Mouse (Mus musculus) ovary, postnatal 36 days (tissue): ENCODE results near the gene Snrpa1.

Experiments used
- DNase-seq: peaks from one replicate; pipeline ENCODE4 v3.0.0; 2022; ENCODE audit warnings: low spot score, mixed read lengths

The Snrpa1 gene

DNA sequence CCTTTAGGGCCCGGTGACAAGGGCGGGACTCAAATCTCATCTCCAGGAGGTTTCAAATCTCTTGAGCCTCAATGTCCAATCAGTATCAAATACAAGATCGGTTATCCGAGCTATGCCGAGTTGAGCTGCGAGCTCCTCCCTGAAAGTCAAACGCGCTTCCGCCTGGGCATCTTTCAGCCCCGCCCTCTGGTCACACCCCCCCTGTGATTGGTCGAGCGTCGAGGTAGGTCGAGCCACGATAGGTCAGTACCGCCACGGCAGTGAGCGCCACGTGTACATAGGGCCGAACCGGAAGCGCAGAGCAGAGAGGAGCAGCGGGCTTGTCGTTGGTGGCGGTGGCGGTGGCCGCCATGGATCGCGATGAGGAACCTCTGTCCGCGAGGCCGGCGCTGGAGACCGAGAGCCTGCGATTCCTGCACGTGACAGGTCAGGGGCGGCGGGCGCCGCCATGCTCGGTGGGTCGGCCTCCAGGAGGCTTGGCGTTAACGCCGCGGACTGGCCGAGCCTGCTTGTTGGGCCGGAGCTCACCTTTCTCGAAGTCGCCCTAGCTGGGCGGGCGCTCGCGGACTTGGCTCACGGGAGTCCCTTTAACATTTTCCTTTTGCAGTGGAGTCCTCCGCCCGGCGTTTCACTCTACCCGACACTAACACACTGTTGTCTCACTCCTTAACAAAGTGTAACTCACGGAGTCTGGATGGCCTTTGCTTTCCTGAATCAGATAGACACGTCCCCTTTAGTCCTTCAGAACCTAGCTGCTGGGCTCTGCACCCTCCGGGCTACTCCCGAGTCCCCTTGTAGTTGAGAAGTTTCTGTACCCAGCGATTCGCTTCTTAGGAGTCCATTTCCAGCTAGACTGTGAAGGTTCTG, 20.8 kb downstream of the Snrpa1 start, which contains the start of gene Selenos:
Selenos (plus strand) TSS at position 286 of the 867 bp plus-strand sequence.
- DNase-seq, result peak; percentile 94

- no peak for DNase-seq
These were observed 21.4 kb downstream of the Snrpa1 start for GRCm38 (mm10) chr7:66080231-66080613.

DNA sequence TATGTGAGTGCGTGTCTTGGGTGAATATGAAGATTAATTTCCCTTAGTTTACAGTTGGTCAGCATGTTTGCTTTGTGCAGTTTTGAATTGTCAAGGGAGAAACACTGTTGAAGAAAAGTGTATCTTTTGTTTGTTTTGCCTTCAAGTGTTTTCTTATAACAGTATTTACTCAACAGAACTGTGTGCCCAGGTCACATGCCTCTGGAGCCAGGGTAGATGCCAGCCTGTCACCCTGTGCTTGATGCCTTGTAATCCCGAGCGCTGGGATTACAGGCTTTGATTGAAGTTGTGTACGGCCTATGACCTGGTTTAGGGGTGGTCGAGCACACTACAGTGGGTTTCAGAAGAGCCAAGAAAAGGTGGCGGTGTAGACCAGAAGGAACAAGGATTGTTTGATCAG, 25.0 kb downstream of the Snrpa1 start:
- DNase-seq, result no peak

GRCm38 (mm10) chr7:66084546-66084945, 25.7 kb downstream of the Snrpa1 start:
- no peak for DNase-seq

- DNase-seq, result no peak
These were observed 28.8 kb downstream of the Snrpa1 start for GRCm38 (mm10) chr7:66087652-66088051.

DNA sequence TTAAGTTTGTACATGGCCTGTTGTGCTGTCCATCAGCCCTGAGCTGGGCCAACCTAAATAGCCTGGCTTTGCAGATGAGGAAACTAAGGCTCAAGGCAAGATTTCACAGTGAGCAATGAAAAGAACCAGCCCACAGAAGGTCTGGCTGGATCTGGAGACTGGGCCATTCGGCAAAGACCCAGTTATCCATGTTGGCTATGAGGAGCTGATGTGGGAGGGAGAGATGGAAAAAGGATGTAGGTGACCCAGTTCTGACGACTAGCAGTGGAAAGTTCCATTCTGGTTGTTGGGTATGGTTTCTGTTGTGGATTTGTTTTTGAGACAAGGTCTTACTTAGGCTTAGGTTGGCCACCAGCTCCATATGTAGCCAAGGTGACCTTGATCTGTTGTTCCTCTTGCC, 29.3 kb downstream of the Snrpa1 start:
- DNase-seq, result no peak

GRCm38 (mm10) chr7:66090676-66091190, 31.9 kb downstream of the Snrpa1 start:
- no peak for DNase-seq

DNA sequence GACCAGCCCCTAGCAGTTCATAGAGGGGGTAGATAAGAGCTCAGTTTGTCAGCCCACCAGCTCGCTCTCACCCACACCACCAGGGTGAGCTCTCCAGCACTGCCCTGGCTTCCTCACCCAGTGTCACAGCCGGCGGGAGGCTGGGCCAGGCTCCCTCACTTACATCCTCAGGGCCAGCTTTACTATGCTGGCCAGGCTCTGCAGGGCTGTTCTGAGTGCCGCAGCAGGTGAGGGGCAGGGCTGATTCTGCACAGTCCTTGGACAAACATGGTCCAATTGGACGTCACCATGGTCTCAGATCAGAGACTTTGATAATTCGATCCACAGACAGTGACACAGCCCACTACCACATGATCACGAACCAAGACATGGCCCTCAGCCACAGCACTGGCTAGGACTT, 32.8 kb downstream of the Snrpa1 start:
- DNase-seq, result no peak

DNA sequence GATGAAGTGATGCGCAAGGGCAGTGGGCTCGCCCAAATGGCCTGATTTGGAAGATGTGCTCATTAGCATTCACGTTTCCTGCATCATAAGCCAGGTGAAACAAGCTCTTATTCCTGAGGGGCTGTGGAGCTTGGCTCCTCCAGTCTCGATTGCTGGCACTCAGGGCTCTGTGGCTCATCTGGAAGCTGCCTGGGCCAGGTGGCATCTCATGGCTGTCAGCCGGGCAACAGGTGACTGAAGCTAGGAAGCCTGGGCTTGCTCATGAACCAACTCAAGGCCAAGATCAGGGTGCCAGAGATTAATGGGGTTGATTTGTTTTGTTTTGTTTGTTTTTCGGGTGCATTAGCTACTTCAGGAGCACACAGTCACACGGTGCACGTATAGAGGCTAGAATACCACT, 33.9 kb downstream of the Snrpa1 start:
- DNase-seq, result no peak

GRCm38 (mm10) chr7:66094141-66094540, 35.3 kb downstream of the Snrpa1 start:
- no peak for DNase-seq

GRCm38 (mm10) chr7:66098803-66099202, 40.0 kb downstream of the Snrpa1 start:
- DNase-seq, result no peak

DNA sequence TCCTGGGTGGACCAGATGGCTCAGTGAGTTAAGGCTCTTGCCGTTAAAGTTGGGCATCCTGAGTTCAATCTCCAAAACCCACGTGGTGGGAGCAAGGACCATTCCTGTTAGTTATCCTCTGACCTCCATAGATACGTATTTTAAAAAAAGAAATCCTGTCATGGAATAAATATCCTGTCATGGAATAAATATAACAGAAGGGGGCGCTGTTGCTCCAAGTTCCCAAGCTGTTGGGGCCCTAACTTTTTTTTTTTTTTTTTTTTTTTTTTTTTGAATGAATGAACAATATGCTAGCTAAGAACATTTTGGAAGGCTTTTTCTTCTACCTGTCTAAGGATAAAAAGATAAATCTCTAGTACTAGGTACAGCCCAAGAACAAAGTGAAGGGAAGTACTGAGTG, 43.1 kb downstream of the Snrpa1 start:
- no peak for DNase-seq

DNA sequence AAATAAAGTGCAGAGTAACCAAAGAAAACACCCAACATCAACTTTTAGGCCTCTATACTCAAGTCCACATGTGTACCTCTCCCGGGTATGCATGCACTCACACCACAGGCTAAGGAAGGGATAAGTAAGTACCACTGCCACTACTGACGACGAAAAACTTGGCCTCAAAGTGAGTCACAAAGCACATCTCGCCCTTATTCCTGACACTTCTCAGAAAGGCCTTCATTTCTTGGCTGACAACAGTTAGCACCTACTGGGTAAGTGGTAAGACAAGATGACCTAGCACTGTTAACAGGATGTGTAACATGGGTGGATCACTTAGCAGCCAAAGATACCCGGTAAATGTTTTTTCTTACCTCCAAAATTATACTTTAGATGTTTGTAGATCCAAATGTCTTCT, 45.7 kb downstream of the Snrpa1 start:
- no peak for DNase-seq

DNA sequence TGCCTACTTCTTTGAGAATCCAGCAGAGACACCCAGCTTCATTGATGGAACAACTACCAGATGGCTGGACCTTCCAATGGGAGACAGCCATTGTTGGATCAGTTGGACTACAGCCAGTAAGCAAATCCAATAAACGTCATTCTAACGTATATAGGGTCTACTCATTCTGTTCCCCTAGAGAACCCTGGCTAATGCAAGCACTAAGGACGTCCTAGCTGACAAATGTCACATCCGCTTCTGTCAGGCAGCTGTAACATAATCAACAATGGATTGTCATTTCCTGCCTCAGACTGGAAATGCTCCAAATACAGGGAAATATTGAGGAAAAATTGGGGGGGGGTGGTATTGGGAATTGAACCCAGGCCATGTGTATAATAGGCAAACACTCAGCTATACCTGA, 47.0 kb downstream of the Snrpa1 start:
- DNase-seq, result no peak

DNA sequence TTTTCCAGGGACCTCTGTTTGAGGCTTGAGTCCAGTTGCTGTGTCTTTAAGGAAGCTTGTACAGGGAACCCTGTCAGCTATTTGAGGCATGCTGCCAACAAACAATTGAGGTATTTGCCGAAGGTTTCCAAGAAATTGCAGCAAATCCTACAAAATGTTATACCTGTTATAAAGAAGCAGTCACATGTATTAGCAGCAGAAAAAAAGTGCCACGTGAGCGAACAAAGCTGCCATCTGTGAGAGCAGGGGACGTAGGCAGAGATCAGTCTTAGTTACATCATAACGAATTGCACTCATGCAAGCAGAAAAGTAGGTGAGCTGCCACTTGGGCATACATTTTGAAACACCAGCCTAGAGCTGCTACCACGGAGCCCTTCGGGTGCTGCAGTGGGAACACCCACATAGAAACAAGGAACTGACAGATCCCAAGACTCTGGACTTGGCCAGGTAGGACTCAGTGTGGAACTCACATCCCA, 47.8 kb downstream of the Snrpa1 start:
- DNase-seq, result no peak

GRCm38 (mm10) chr7:66107206-66107605, 48.4 kb downstream of the Snrpa1 start:
- no peak for DNase-seq

- DNase-seq, result no peak
These were observed 49.1 kb downstream of the Snrpa1 start for GRCm38 (mm10) chr7:66107930-66108329.

DNA sequence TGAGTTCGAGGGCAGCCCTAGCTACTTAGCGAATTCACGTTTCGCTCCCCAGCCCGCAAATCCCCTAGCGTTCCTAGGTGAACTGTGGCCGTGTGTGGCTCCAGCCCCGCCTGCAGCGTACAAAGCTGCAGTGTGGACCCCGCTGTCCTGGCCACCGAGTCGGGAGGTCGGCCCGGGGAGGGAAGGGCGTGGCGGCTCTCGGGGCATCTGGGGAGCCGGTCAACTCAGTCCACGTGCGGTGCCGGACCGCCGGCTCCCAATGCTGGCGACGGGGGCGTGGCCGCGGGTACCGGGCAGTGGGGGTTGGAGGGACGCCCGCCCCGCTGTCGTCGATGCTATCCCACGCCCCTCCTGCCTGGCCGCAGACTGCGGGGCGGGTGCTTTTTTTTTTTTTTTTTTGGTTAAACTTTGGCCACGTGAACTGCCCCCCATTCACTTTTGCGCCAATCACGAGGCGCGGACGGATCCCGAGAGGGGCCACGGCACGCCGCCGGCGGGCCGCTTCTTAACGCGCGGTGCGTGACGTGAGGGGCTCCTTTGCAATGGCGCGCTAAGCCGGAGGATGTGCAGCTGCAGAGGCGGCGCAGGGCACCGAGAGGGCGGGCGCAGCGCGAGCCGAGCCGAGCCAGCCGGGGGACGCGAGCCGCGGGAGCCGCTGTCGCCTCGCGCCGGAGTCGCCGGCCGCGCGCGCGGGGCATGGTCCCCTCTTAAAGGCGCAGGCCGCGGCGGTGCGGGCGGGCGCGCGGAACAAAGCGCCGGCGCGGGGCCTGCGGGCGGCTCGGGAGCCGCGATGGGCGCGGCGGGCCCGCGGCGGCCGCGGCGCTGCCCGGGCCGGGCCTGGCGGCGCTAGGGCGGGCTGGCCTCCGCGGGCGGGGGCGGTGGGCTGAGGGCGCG, 50.4 kb downstream of the Snrpa1 start, which contains the start of gene Chsy1:
Chsy1 (plus strand) TSS at position 555 of the 894 bp plus-strand sequence.
- peak; percentile 92 for DNase-seq

DNA sequence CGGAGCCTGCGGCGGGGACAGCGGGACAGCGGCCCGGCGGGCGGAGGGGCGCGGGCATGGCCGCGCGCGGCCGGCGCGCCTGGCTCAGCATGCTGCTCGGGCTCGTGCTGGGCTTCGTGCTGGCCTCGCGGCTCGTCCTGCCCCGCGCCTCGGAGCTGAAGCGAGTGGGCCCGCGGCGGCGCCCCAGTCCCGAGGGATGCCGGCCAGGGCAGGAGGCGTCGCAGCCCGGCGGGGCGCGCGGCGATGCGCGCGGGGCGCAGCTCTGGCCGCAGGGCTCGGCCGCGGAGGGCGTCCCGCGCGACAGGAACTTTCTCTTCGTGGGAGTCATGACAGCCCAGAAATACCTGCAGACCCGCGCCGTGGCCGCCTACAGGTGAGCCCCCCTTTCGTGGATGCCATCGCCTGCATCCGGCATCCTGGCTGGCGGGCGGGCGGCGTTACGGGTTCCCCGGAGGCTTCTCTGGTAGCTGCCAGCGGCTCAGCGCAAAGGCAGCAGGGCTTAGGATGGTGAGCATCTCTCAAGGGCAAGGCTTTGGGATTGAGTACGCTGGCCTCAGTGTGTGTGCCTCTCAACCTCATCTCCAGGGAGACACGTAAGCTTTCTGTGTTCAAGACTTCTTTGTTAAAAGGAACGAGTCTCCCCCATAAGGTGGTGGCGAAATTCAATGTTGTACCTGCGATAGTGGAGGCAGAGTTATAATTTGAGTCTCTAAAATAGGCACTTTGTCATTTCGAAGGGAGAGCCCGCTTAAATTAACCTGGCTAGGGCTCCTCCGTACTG, 51.2 kb downstream of the Snrpa1 start:
- peak; percentile 51 for DNase-seq

- no peak for DNase-seq
These were observed 51.9 kb downstream of the Snrpa1 start for GRCm38 (mm10) chr7:66110636-66111112.

DNA sequence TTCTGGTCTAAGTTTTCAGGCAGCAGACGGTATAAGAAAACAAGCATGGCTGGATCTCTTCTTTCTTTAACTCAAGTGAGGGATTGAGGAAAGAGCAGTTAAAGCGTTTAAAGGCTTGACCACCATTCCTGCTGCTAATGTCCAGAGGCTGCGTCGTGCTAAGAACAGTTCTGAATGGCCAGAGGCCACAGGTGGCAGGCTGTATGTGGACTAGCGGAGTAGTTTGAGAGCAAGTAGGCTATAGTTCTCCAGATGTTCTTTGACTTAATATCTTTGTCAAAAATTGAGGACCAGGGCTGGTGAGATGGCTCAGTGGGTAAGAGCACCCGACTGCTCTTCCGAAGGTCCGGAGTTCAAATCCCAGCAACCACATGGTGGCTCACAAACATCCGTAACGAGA, 52.4 kb downstream of the Snrpa1 start:
- DNase-seq, result no peak

- no peak for DNase-seq
These were observed 54.8 kb downstream of the Snrpa1 start for GRCm38 (mm10) chr7:66113561-66113960.
